Mouse (Mus musculus): ENCODE results near the gene Fhl4. TPM values are rescaled to one million over a fixed set of nuclear protein-coding genes. Genes with fewer than 3 reads are reported as not detected.

Fhl4 gene
- polyA plus RNA-seq, 1 experiment from 2014 or later, result 0.99 TPM

GRCm38 (mm10) chr10:85127395-85128287 is 25.3 kb upstream of the Fhl4 start, which contains the start of gene Mterf2:
Gene Mterf2, minus strand, starts transcription at chr10:85128027.
- H3K27ac ChIP-seq (ENCODE audit: low read depth), result no peak within 1 kb of the TSS
- H3K36me3 ChIP-seq (ENCODE audit: insufficient read depth), result peaks cover 6% of the 10 kb centered on the region; the same call in 1 of the 2 replicates
- peak; percentile 40; the same call in 1 of the 2 replicates for TF ChIP-seq CTCF (IDR thresholded peaks at IDR 0.05; ENCODE audit: low read depth)
- 8% methylated on average over 20 of the region's 20 CpGs for WGBS
- H3K9me3 ChIP-seq (ENCODE audit: low read depth, low read length), result no peaks in the 10 kb centered on the region
- H3K4me1 ChIP-seq (ENCODE audit: insufficient read depth), result 0 out of 2 replicates have a peak, but pooled peaks cover 4% of the 10 kb centered on the region
- peak; percentile 100 for ATAC-seq (ENCODE audit: insufficient read depth)
- H3K4me3 ChIP-seq (ENCODE audit: low read depth, low read length), result peak within 1 kb of the TSS; percentile 59
- DNase-seq, result peak; percentile 98
- peak within 1 kb of the TSS; percentile 62 for H3K9ac ChIP-seq
- H3K27me3 ChIP-seq (ENCODE audit: insufficient read depth, low read length), result no peaks in the 10 kb centered on the region
- H3K4me2 ChIP-seq, result peak within 1 kb of the TSS; percentile 61

DNA sequence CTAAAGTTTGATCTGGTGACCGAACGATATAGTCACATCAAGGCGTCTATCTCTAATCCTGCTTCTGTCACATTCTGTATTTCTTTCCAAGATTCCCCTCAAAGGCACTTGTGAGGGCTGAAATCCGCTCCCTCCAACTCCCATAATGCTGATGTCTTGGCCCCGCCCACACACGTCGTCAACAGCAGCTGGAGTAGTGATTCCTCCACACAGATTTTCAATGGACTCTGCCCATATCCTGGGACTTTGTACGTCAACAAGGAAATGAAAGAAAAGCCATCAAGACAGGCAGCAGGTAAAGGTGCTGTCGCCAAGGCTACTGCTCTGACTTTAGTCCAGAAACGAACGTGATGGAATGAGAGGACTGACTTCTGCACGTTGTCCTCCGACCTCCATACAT is 22.9 kb upstream of the Fhl4 start:
- H3K36me3 ChIP-seq (ENCODE audit: insufficient read depth), result peaks cover 23% of the 10 kb centered on the region
- no peak for TF ChIP-seq CTCF (IDR thresholded peaks at IDR 0.05; ENCODE audit: low read depth)
- H3K4me3 ChIP-seq (ENCODE audit: low read depth, low read length), result no peak overlapping the region
- DNase-seq (no peak), ATAC-seq (ENCODE audit: insufficient read depth) (no peak)
- no peak overlapping the region for H3K27ac ChIP-seq (ENCODE audit: low read depth)
- no peaks in the 10 kb centered on the region for H3K9me3 ChIP-seq (ENCODE audit: low read depth, low read length)
- H3K4me2 ChIP-seq, result no peak overlapping the region
- 81% methylated on average over 13 of the region's 13 CpGs for WGBS
- 0 out of 2 replicates have a peak, but pooled peaks cover 4% of the 10 kb centered on the region for H3K4me1 ChIP-seq (ENCODE audit: insufficient read depth)
- no peaks in the 10 kb centered on the region for H3K27me3 ChIP-seq (ENCODE audit: insufficient read depth, low read length)
- no peak overlapping the region for H3K9ac ChIP-seq

GRCm38 (mm10) chr10:85114409-85114808 is 12.1 kb upstream of the Fhl4 start:
- TF ChIP-seq CTCF (IDR thresholded peaks at IDR 0.05; ENCODE audit: low read depth), result no peak
- Histone ChIP-seq H3K27me3 (ENCODE audit: insufficient read depth, low read length) (no peaks in the 10 kb centered on the region), H3K36me3 (ENCODE audit: insufficient read depth) (peaks cover 35% of the 10 kb centered on the region), H3K9me3 (ENCODE audit: low read depth, low read length) (no peaks in the 10 kb centered on the region), H3K9ac (no peak overlapping the region), H3K4me2 (no peak overlapping the region), H3K27ac (ENCODE audit: low read depth) (no peak overlapping the region), H3K4me3 (ENCODE audit: low read depth, low read length) (no peak overlapping the region), H3K4me1 (ENCODE audit: insufficient read depth) (no peaks in the 10 kb centered on the region)
- ATAC-seq (ENCODE audit: insufficient read depth), result no peak
- DNase-seq, result no peak
- WGBS, result 73% methylated on average over 4 of the region's 4 CpGs

DNA sequence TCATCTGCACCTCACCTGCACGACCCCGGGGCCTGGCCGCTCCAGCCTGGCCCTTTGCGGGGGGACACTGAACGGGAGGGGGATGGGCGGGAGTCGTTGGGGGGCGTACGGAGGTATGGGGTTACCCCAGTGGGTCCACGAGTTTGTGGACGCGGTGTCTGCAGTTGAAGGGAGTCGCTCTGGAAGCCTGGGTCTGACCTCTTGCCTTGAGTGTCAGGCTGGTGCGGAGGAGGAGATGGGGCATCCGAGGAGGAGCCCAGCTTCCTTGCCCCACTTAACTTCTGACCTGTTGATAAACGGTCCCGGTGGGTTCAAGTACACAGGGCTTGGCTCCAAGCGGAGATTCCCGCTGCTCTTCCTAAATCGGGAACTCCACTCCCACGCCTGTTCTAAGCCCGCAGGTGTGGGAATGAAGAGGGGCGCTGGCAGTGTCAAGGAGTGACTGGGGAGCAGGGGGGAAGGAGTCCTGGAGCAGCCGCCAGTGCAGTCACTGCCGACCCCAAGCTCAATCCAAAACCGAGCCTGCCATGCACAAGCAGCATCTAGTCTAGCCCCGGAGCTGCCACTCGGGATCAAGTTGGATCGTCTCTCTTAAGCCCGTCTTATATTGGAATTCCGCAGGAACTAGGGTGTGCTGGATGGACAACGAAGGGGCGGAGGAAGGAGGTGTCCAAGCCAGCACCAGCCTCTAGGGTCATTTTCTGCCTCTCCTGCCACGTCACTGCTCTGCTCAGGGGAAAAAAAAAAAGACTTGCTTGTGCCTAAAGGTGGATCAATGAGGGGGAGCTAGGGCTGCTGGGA is 990 bp upstream of the Fhl4 start:
- under 1% methylated on average over 34 of the region's 34 CpGs for WGBS
- H3K9me3 ChIP-seq (ENCODE audit: low read depth, low read length), result no peaks in the 10 kb centered on the region

GRCm38 (mm10) chr10:85101841-85102240 is 454 bp downstream of the Fhl4 start:
- peak; percentile 23 for DNase-seq
- H3K27me3 ChIP-seq (ENCODE audit: insufficient read depth, low read length), result no peaks in the 10 kb centered on the region
- no peak for TF ChIP-seq CTCF (IDR thresholded peaks at IDR 0.05; ENCODE audit: low read depth)
- peak overlapping the region; percentile 86 for H3K27ac ChIP-seq (ENCODE audit: low read depth)
- H3K4me3 ChIP-seq (ENCODE audit: low read depth, low read length), result peak overlapping the region; percentile 82
- no peaks in the 10 kb centered on the region for H3K36me3 ChIP-seq (ENCODE audit: insufficient read depth)
- peak; percentile 38; the same call in 1 of the 2 replicates for ATAC-seq (ENCODE audit: insufficient read depth)
- H3K4me1 ChIP-seq (ENCODE audit: insufficient read depth), result no peaks in the 10 kb centered on the region
- H3K9me3 ChIP-seq (ENCODE audit: low read depth, low read length), result no peaks in the 10 kb centered on the region
- under 1% methylated on average over 10 of the region's 10 CpGs for WGBS
- peak overlapping the region; percentile 70 for H3K4me2 ChIP-seq
- H3K9ac ChIP-seq, result peak overlapping the region; percentile 94

More for the DNA sequence above, 990 bp upstream of the Fhl4 start:
- Histone ChIP-seq H3K9ac (peak overlapping the region; percentile 94), H3K4me2 (peak overlapping the region; percentile 70), H3K27ac (ENCODE audit: low read depth) (peak overlapping the region; percentile 77), H3K4me1 (ENCODE audit: insufficient read depth) (no peaks in the 10 kb centered on the region), H3K36me3 (ENCODE audit: insufficient read depth) (no peaks in the 10 kb centered on the region), H3K27me3 (ENCODE audit: insufficient read depth, low read length) (no peaks in the 10 kb centered on the region), H3K4me3 (ENCODE audit: low read depth, low read length) (peak overlapping the region; percentile 82)
- 0 out of 2 replicates have a peak, but pooled peaks have one; percentile 19 for TF ChIP-seq CTCF (IDR thresholded peaks at IDR 0.05; ENCODE audit: low read depth)
- ATAC-seq (ENCODE audit: insufficient read depth) (peak; percentile 52), DNase-seq (peak; percentile 69)

GRCm38 (mm10) chr10:85071605-85072152 is 30.6 kb downstream of the Fhl4 start:
- no peak for TF ChIP-seq CTCF (IDR thresholded peaks at IDR 0.05; ENCODE audit: low read depth)
- Histone ChIP-seq H3K4me1 (ENCODE audit: insufficient read depth) (no peaks in the 10 kb centered on the region), H3K36me3 (ENCODE audit: insufficient read depth) (no peaks in the 10 kb centered on the region), H3K4me3 (ENCODE audit: low read depth, low read length) (no peak overlapping the region), H3K9ac (no peak overlapping the region), H3K4me2 (no peak overlapping the region), H3K27ac (ENCODE audit: low read depth) (no peak overlapping the region), H3K9me3 (ENCODE audit: low read depth, low read length) (no peaks in the 10 kb centered on the region), H3K27me3 (ENCODE audit: insufficient read depth, low read length) (no peaks in the 10 kb centered on the region)
- ATAC-seq (ENCODE audit: insufficient read depth), result no peak
- 55% methylated on average over 4 of the region's 4 CpGs for WGBS
- DNase-seq, result no peak

Data from lung, embryonic 14.5 days (tissue).